Mouse (Mus musculus): ENCODE measurements at regions not wholly inside any gene's neighbourhood (a gene's known extent, or its start where the extent isn't known, plus 50 kb on each side); places are given as distances from the start of the nearest gene placed in this dataset.
A peak's percentile ranks its signal among the peaks of the same experiment; 100 is the strongest.

- in situ Hi-C loops (cut with MboI; ENCODE audit: low sequenced_read_pairs in 2 of 2, unreplicated experiment in 2 of 2): no loop called here
- no peak for DNase-seq (ENCODE audit: low read depth, low spot score)
- no peak overlapping the region for H3K4me3 ChIP-seq (ENCODE audit: insufficient read depth in 1 of 2, low read depth in 1 of 2, low read length in 2 of 2, poor library complexity in 1 of 2, severe bottlenecking in 1 of 2)
- TF ChIP-seq CHD2 (IDR thresholded peaks at IDR 0.05; ENCODE audit: low read depth, low read length): no peak
- TF ChIP-seq HCFC1 (IDR thresholded peaks at IDR 0.05; ENCODE audit: borderline replicate concordance, insufficient read depth, low read length): no peak
- no peak for TF ChIP-seq MAFK (IDR thresholded peaks at IDR 0.05; ENCODE audit: insufficient read depth, low read depth, low read length)
- no peak for TF ChIP-seq ZC3H11A (IDR thresholded peaks at IDR 0.05; ENCODE audit: borderline replicate concordance, low read depth, low read length)
- TF ChIP-seq ZNF384 (IDR thresholded peaks at IDR 0.05; ENCODE audit: low read depth, low read length): no peak
- no peaks in the 10 kb centered on the region for H3K4me1 ChIP-seq (ENCODE audit: control insufficient read depth in 2 of 2, insufficient read depth in 2 of 2, low read length in 2 of 2, poor library complexity in 1 of 2)
- no peaks in the 10 kb centered on the region for H3K9me3 ChIP-seq (ENCODE audit: control insufficient read depth, insufficient read depth, low read depth, low read length)
- no peaks in the 10 kb centered on the region for H3K36me3 ChIP-seq (ENCODE audit: control insufficient read depth, insufficient read depth, low read length, poor library complexity, severe bottlenecking)
- no peak overlapping the region for H3K9ac ChIP-seq (ENCODE audit: insufficient read depth, low read depth, low read length, poor library complexity, severe bottlenecking)
- H3K27ac ChIP-seq (ENCODE audit: insufficient read depth, low read depth, low read length, poor library complexity, severe bottlenecking): no peak overlapping the region
Measured at GRCm38 (mm10) chr14:105056171-105056570, 121.0 kb downstream of the Rbm26 start.

DNA sequence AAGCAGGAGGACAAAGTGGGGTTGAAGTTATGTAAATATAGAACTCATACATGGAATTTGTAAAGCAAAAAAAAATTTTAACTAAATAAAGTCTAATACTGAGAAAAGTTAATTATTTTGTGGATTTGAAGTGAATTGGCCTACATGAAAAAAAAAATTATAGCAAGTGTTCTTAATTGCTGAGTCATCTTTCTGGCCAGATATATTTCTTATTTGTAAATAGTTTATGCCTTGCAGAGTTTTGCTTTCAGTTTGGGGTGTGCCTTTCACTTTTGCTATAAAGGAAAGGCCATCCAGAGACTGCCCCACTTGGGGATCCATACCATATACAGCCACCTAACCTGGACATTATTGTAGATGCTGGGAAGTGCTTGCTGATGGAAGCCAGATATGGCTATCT, 138.3 kb downstream of the Rbm26 start:
- H3K9ac ChIP-seq (ENCODE audit: insufficient read depth, low read depth, low read length, poor library complexity, severe bottlenecking): no peak overlapping the region
- H3K27ac ChIP-seq (ENCODE audit: insufficient read depth, low read depth, low read length, poor library complexity, severe bottlenecking): no peak overlapping the region
- DNase-seq (ENCODE audit: low read depth, low spot score): no peak
- H3K36me3 ChIP-seq (ENCODE audit: control insufficient read depth, insufficient read depth, low read length, poor library complexity, severe bottlenecking): no peaks in the 10 kb centered on the region
- peaks cover 0 to 2% of the 10 kb centered on the region in 2 experiments; a peak in 1 of 4 replicates for H3K4me1 ChIP-seq (ENCODE audit: control insufficient read depth in 2 of 2, insufficient read depth in 2 of 2, low read length in 2 of 2, poor library complexity in 1 of 2)
- in situ Hi-C loops (cut with MboI; ENCODE audit: low sequenced_read_pairs in 2 of 2, unreplicated experiment in 2 of 2): no loop called here
- TF ChIP-seq MAFK (IDR thresholded peaks at IDR 0.05; ENCODE audit: insufficient read depth, low read depth, low read length): peak; percentile 54; the same call in 1 of the 2 replicates
- no peak for TF ChIP-seq ZNF384 (IDR thresholded peaks at IDR 0.05; ENCODE audit: low read depth, low read length)
- H3K4me3 ChIP-seq (ENCODE audit: insufficient read depth in 1 of 2, low read depth in 1 of 2, low read length in 2 of 2, poor library complexity in 1 of 2, severe bottlenecking in 1 of 2): no peak overlapping the region
- H3K9me3 ChIP-seq (ENCODE audit: control insufficient read depth, insufficient read depth, low read depth, low read length): no peaks in the 10 kb centered on the region

GRCm38 (mm10) chr14:105034712-105035377, 142.3 kb downstream of the Rbm26 start:
- Histone ChIP-seq H3K27ac (ENCODE audit: insufficient read depth, low read depth, low read length, poor library complexity, severe bottlenecking) (no peak overlapping the region), H3K4me1 (ENCODE audit: control insufficient read depth in 2 of 2, insufficient read depth in 2 of 2, low read length in 2 of 2, poor library complexity in 1 of 2) (peaks cover 0 to 2% of the 10 kb centered on the region in 2 experiments; a peak in 1 of 4 replicates), H3K9ac (ENCODE audit: insufficient read depth, low read depth, low read length, poor library complexity, severe bottlenecking) (no peak overlapping the region), H3K9me3 (ENCODE audit: control insufficient read depth, insufficient read depth, low read depth, low read length) (no peaks in the 10 kb centered on the region), H3K36me3 (ENCODE audit: control insufficient read depth, insufficient read depth, low read length, poor library complexity, severe bottlenecking) (no peaks in the 10 kb centered on the region), H3K4me3 (ENCODE audit: insufficient read depth in 1 of 2, low read depth in 1 of 2, low read length in 2 of 2, poor library complexity in 1 of 2, severe bottlenecking in 1 of 2) (no peak overlapping the region)
- TF ChIP-seq ZNF384 (IDR thresholded peaks at IDR 0.05; ENCODE audit: low read depth, low read length): no peak
- TF ChIP-seq CHD2 (IDR thresholded peaks at IDR 0.05; ENCODE audit: low read depth, low read length): no peak
- TF ChIP-seq MAFK (IDR thresholded peaks at IDR 0.05; ENCODE audit: insufficient read depth, low read depth, low read length): no peak
- TF ChIP-seq HCFC1 (IDR thresholded peaks at IDR 0.05; ENCODE audit: borderline replicate concordance, insufficient read depth, low read length): no peak
- TF ChIP-seq ZC3H11A (IDR thresholded peaks at IDR 0.05; ENCODE audit: borderline replicate concordance, low read depth, low read length): no peak
- peak; percentile 16 for DNase-seq (ENCODE audit: low read depth, low spot score)
- in situ Hi-C loops (cut with MboI; ENCODE audit: low sequenced_read_pairs in 2 of 2, unreplicated experiment in 2 of 2): no loop called here

GRCm38 (mm10) chr14:105019971-105020370, 157.2 kb downstream of the Rbm26 start:
- H3K4me1 ChIP-seq (ENCODE audit: control insufficient read depth in 2 of 2, insufficient read depth in 2 of 2, low read length in 2 of 2, poor library complexity in 1 of 2): peaks cover 0 to 5% of the 10 kb centered on the region in 2 experiments; a peak in 2 of 4 replicates
- TF ChIP-seq ZNF384 (IDR thresholded peaks at IDR 0.05; ENCODE audit: low read depth, low read length) (no peak), HCFC1 (IDR thresholded peaks at IDR 0.05; ENCODE audit: borderline replicate concordance, insufficient read depth, low read length) (no peak), CHD2 (IDR thresholded peaks at IDR 0.05; ENCODE audit: low read depth, low read length) (no peak), ZC3H11A (IDR thresholded peaks at IDR 0.05; ENCODE audit: borderline replicate concordance, low read depth, low read length) (no peak), MAFK (IDR thresholded peaks at IDR 0.05; ENCODE audit: insufficient read depth, low read depth, low read length) (no peak)
- no peak overlapping the region for H3K4me3 ChIP-seq (ENCODE audit: insufficient read depth in 1 of 2, low read depth in 1 of 2, low read length in 2 of 2, poor library complexity in 1 of 2, severe bottlenecking in 1 of 2)
- H3K36me3 ChIP-seq (ENCODE audit: control insufficient read depth, insufficient read depth, low read length, poor library complexity, severe bottlenecking): no peaks in the 10 kb centered on the region
- no peak overlapping the region for H3K27ac ChIP-seq (ENCODE audit: insufficient read depth, low read depth, low read length, poor library complexity, severe bottlenecking)
- in situ Hi-C loops (cut with MboI; ENCODE audit: low sequenced_read_pairs in 2 of 2, unreplicated experiment in 2 of 2): no loop called here
- no peaks in the 10 kb centered on the region for H3K9me3 ChIP-seq (ENCODE audit: control insufficient read depth, insufficient read depth, low read depth, low read length)
- no peak overlapping the region for H3K9ac ChIP-seq (ENCODE audit: insufficient read depth, low read depth, low read length, poor library complexity, severe bottlenecking)
- DNase-seq (ENCODE audit: low read depth, low spot score): peak; percentile 19
